In the genomic region with DNA sequence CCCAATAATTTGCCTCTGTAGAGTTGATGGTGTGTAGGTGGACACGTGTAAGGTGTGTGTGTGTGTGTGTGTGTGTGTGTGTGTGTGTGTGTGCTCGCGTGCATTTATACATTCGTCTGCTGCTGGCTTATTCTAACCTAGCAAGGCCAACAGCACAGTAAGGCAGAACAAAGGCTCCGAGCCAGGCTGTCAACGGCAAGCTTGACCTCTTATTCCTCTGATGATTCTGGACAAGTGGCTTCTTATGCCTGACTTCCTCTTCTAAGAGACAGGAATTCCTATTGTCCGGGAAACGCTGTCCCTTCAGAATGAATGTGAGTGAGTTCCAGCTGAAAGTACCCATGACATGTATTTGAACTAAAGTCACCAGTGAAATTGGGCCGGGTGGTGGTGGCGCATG, we compare ENCODE assay signal across 14 mouse cellular contexts.
DNase-seq lines count a peak whose midpoint lies in the region; ATAC-seq and TF ChIP-seq lines count a peak whose summit lies in the region.
"Had no signal": no experiment of that assay in that cellular context is flagged by ENCODE, and none has a peak within 500 bp of the region (broad histone marks: within the 10 kb centered on the region; RNA-seq: fewer than 3 reads in every experiment).

No protein-coding gene starts in this region.

- no peak overlapping the region for H3K4me3 ChIP-seq in forebrain, embryonic 11.5 days (ENCODE audit: low read depth, low read length)
- H3K4me3 ChIP-seq in forebrain, embryonic 15.5 days = no peak overlapping the region
- H3K4me3 ChIP-seq in lung, embryonic 14.5 days (ENCODE audit: low read depth, low read length) = no peak overlapping the region
- no peak overlapping the region for H3K4me3 ChIP-seq in embryonic facial prominence, embryonic 13.5 days
- no peak overlapping the region for H3K4me3 ChIP-seq in midbrain, embryonic 14.5 days (replicated peaks; ENCODE audit: low read depth, low read length)
- H3K4me3 ChIP-seq: heart, embryonic 12.5 days; intestine, embryonic 15.5 days; liver, embryonic 13.5 days had no signal

- H3K27me3 ChIP-seq in forebrain, embryonic 11.5 days (ENCODE audit: control insufficient read depth, insufficient read depth, low read length) = no peaks in the 10 kb centered on the region; the same call in 1 of the 2 replicates
- no peaks in the 10 kb centered on the region for H3K27me3 ChIP-seq in forebrain, embryonic 15.5 days
- no peaks in the 10 kb centered on the region for H3K27me3 ChIP-seq in lung, embryonic 14.5 days (ENCODE audit: insufficient read depth, low read length)
- peaks cover 16% of the 10 kb centered on the region for H3K27me3 ChIP-seq in embryonic facial prominence, embryonic 13.5 days
- no peaks in the 10 kb centered on the region for H3K27me3 ChIP-seq in midbrain, embryonic 14.5 days (ENCODE audit: control insufficient read depth, insufficient read depth, low read length)
- H3K27me3 ChIP-seq: heart, embryonic 12.5 days; intestine, embryonic 15.5 days; liver, embryonic 13.5 days had no signal

- peak; percentile 48 for DNase-seq in forebrain, embryonic 11.5 days (ENCODE audit: low spot score)
- DNase-seq in lung, embryonic 14.5 days = peak; percentile 23
- DNase-seq in lung, adult 18-20 months = no peak
- DNase-seq in midbrain, embryonic 14.5 days = peak; percentile 41
- no peak for DNase-seq in heart, postnatal 4 days
- DNase-seq in urinary bladder, postnatal 4 days (ENCODE audit: low spot score in 2 of 2) = no peak
- DNase-seq: adrenal gland, adult 8-10 months; cerebellum, adult 2 months; gastrocnemius, adult 2 months; liver, embryonic 13.5 days had no signal

- no peak overlapping the region for H3K27ac ChIP-seq in forebrain, embryonic 11.5 days (ENCODE audit: low read depth, low read length)
- no peak overlapping the region for H3K27ac ChIP-seq in forebrain, embryonic 15.5 days (replicated peaks)
- H3K27ac ChIP-seq in lung, embryonic 14.5 days (ENCODE audit: low read depth) = no peak overlapping the region
- 0 out of 2 replicates have a peak overlapping the region, but pooled peaks have one; percentile 11 for H3K27ac ChIP-seq in embryonic facial prominence, embryonic 13.5 days
- H3K27ac ChIP-seq in midbrain, embryonic 14.5 days (replicated peaks; ENCODE audit: low read depth, low read length) = no peak overlapping the region
- H3K27ac ChIP-seq: gastrocnemius, adult 2 months; intestine, embryonic 15.5 days; liver, embryonic 13.5 days had no signal

- no peaks in the 10 kb centered on the region for H3K36me3 ChIP-seq in forebrain, embryonic 11.5 days (ENCODE audit: control insufficient read depth, insufficient read depth, low read length)
- H3K36me3 ChIP-seq in forebrain, embryonic 15.5 days = no peaks in the 10 kb centered on the region
- no peaks in the 10 kb centered on the region for H3K36me3 ChIP-seq in lung, embryonic 14.5 days (ENCODE audit: insufficient read depth)
- no peaks in the 10 kb centered on the region for H3K36me3 ChIP-seq in embryonic facial prominence, embryonic 13.5 days
- no peaks in the 10 kb centered on the region for H3K36me3 ChIP-seq in midbrain, embryonic 14.5 days (ENCODE audit: control insufficient read depth, insufficient read depth, low read length)
- H3K36me3 ChIP-seq: heart, embryonic 12.5 days; intestine, embryonic 15.5 days; liver, embryonic 13.5 days had no signal

- H3K9ac ChIP-seq in forebrain, embryonic 11.5 days (ENCODE audit: low read length) = no peak overlapping the region
- H3K9ac ChIP-seq in forebrain, embryonic 15.5 days (replicated peaks) = no peak overlapping the region
- no peak overlapping the region for H3K9ac ChIP-seq in lung, embryonic 14.5 days
- H3K9ac ChIP-seq in embryonic facial prominence, embryonic 13.5 days = no peak overlapping the region
- no peak overlapping the region for H3K9ac ChIP-seq in midbrain, embryonic 14.5 days (replicated peaks; ENCODE audit: low read length)
- H3K9ac ChIP-seq: heart, embryonic 12.5 days; intestine, embryonic 15.5 days; liver, embryonic 13.5 days had no signal

- H3K4me1 ChIP-seq in forebrain, embryonic 11.5 days (replicated peaks; ENCODE audit: control insufficient read depth, insufficient read depth, low read length) = peaks cover 7% of the 10 kb centered on the region
- H3K4me1 ChIP-seq in forebrain, embryonic 15.5 days = peaks cover 6% of the 10 kb centered on the region
- H3K4me1 ChIP-seq in lung, embryonic 14.5 days (ENCODE audit: insufficient read depth) = no peaks in the 10 kb centered on the region
- H3K4me1 ChIP-seq in embryonic facial prominence, embryonic 13.5 days = peaks cover 32% of the 10 kb centered on the region
- H3K4me1 ChIP-seq in midbrain, embryonic 14.5 days (ENCODE audit: control insufficient read depth, insufficient read depth, low read length) = no peaks in the 10 kb centered on the region

- no peak overlapping the region for H3K4me2 ChIP-seq in forebrain, embryonic 11.5 days (ENCODE audit: low read depth, low read length, severe bottlenecking)
- no peak overlapping the region for H3K4me2 ChIP-seq in forebrain, embryonic 15.5 days (replicated peaks)
- peak overlapping the region; percentile 18; the same call in 1 of the 2 replicates for H3K4me2 ChIP-seq in lung, embryonic 14.5 days
- no peak overlapping the region for H3K4me2 ChIP-seq in embryonic facial prominence, embryonic 13.5 days
- no peak overlapping the region for H3K4me2 ChIP-seq in midbrain, embryonic 14.5 days (ENCODE audit: low read length)
- H3K4me2 ChIP-seq: heart, embryonic 12.5 days; intestine, embryonic 15.5 days had no signal

- WGBS in forebrain, embryonic 11.5 days = 53% methylated on average over 10 of the region's 10 CpGs
- WGBS in forebrain, embryonic 15.5 days = 52% methylated on average over 10 of the region's 10 CpGs
- 62% methylated on average over 10 of the region's 10 CpGs for WGBS in lung, embryonic 14.5 days
- 58% methylated on average over 10 of the region's 10 CpGs for WGBS in embryonic facial prominence, embryonic 13.5 days
- WGBS in midbrain, embryonic 14.5 days = 24% methylated on average over 10 of the region's 10 CpGs

- no peaks in the 10 kb centered on the region for H3K9me3 ChIP-seq in forebrain, embryonic 11.5 days (ENCODE audit: control insufficient read depth, low read length)
- no peaks in the 10 kb centered on the region for H3K9me3 ChIP-seq in forebrain, embryonic 15.5 days
- no peaks in the 10 kb centered on the region for H3K9me3 ChIP-seq in lung, embryonic 14.5 days (ENCODE audit: low read depth, low read length)
- H3K9me3 ChIP-seq in embryonic facial prominence, embryonic 13.5 days = no peaks in the 10 kb centered on the region
- no peaks in the 10 kb centered on the region for H3K9me3 ChIP-seq in midbrain, embryonic 14.5 days (ENCODE audit: control insufficient read depth, low read length)
- H3K9me3 ChIP-seq: heart, embryonic 12.5 days; intestine, embryonic 15.5 days; liver, embryonic 13.5 days had no signal

- no peak for TF ChIP-seq CTCF in lung, embryonic 14.5 days (IDR thresholded peaks at IDR 0.05; ENCODE audit: low read depth)

- no peak for ATAC-seq in forebrain, embryonic 11.5 days (replicated peaks; ENCODE audit: low FRiP score)
- ATAC-seq in forebrain, embryonic 15.5 days (replicated peaks) = no peak
- no peak for ATAC-seq in lung, embryonic 14.5 days (ENCODE audit: insufficient read depth)
- ATAC-seq in embryonic facial prominence, embryonic 13.5 days (ENCODE audit: insufficient number of reproducible peaks, insufficient read depth, low FRiP score, low TSS enrichment, low read depth) = no peak
- no peak for ATAC-seq in midbrain, embryonic 14.5 days (ENCODE audit: low FRiP score, low TSS enrichment)
- ATAC-seq: intestine, embryonic 15.5 days had no signal

Comparison
In these comparisons a context has a peak if more than half of its experiments do, and no peak if none do; other contexts are left out.
1. DNase-seq: peak in forebrain, embryonic 11.5 days (single experiment), lung, embryonic 14.5 days (single experiment) and midbrain, embryonic 14.5 days (single experiment); none in lung, adult 18-20 months (0 of 2), heart, postnatal 4 days (single experiment) and urinary bladder, postnatal 4 days (0 of 2).